Mouse (Mus musculus) neural tube, embryonic 11.5 days (tissue): Measurements from ENCODE around the gene Stx8. TPM values are rescaled to one million over a fixed set of nuclear protein-coding genes. Genes with fewer than 3 reads are reported as not detected.

ENCODE experiments used
- ATAC-seq: fragments of 200-750 bp; cut with Nextera tagmentation; 2 replicates; pipeline ENCODE4 v1.8.0; 2017; ENCODE audit warnings: moderate number of reproducible peaks, mild to moderate bottlenecking, moderate TSS enrichment, moderate library complexity; ENCODE audit not compliant: insufficient read depth, low FRiP score, low TSS enrichment
- DNase-seq: peaks from one replicate; pipeline ENCODE4 v3.0.0-alpha.2; 2015; ENCODE audit warnings: low spot score
- H3K27ac ChIP-seq: fragments of 300-500 bp; sonication (generic); 2 replicates; pipeline ENCODE4 v1.5.1; 2014; ENCODE audit warnings: low read depth, mild to moderate bottlenecking, low read length
- H3K27me3 ChIP-seq: fragments of 300-500 bp; sonication (generic); 2 replicates; pipeline ENCODE4 v1.6.1; 2014; ENCODE audit warnings: mild to moderate bottlenecking, low read length, mixed read lengths; ENCODE audit not compliant: control insufficient read depth, insufficient read depth
- H3K36me3 ChIP-seq: fragments of 300-500 bp; sonication (generic); 2 replicates; pipeline ENCODE4 v1.6.1; 2014; ENCODE audit warnings: mild to moderate bottlenecking, low read length, moderate library complexity, mixed read lengths; ENCODE audit not compliant: control insufficient read depth, insufficient read depth
- H3K4me1 ChIP-seq: fragments of 300-500 bp; sonication (generic); 2 replicates; pipeline ENCODE4 v1.6.1; 2014; ENCODE audit warnings: low read length, mixed read lengths; ENCODE audit not compliant: control insufficient read depth, insufficient read depth
- H3K4me2 ChIP-seq: fragments of 300-500 bp; sonication (generic); 2 replicates; pipeline ENCODE4 v1.6.1; 2014; ENCODE audit warnings: low read depth, mild to moderate bottlenecking, moderate library complexity
- H3K4me3 ChIP-seq: fragments of 300-500 bp; sonication (generic); 2 replicates; pipeline ENCODE4 v1.5.1; 2014; ENCODE audit warnings: low read depth, low read length
- H3K9ac ChIP-seq: fragments of 300-500 bp; sonication (generic); 2 replicates; pipeline ENCODE4 v1.6.1; 2014; ENCODE audit warnings: mild to moderate bottlenecking, low read length
- H3K9me3 ChIP-seq: fragments of 300-500 bp; sonication (generic); 2 replicates; pipeline ENCODE4 v1.6.1; 2016; ENCODE audit warnings: low read length; ENCODE audit not compliant: control insufficient read depth
- WGBS: fragments of 180-500 bp; shearing (Covaris S2); extraction: QIAGEN DNeasy Blood & Tissue Kit; methylation state at CpG from one replicate; pipeline ENCODE4 v1.1.7; 2014; 5-methylcytosine and 5-hydroxymethylcytosine counted together
- polyA plus RNA-seq: library from polyadenylated mRNA; unstranded; fragments of >200 nt; fragmentation: Nextera tagmentation; extraction: Ambion mirVana; gene quantifications from 2 replicates; pipeline ENCODE4 v1.2.1, GENCODE M21; 2014

Gene Stx8
- polyA plus RNA-seq, 1 experiment from 2014 or later, result 50.5 TPM

DNA sequence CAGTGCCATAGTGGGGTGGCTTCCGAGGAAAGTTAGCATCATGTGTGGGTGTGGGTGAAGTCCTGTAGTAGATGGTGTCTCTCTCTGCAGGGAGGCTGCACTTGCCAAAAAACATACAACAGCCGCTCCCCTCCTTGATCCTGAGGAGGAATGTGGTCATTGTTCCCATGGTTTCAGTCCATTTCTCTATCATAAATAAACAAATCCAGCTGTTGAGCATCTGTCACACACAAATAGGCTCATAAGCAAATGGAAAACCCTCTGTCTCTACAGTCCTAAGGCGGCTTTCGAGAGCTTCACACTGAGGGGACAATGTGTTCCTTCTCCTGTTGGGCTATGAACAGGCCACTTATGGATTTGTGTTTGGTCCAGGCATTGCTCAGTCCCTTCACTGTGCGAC lies 56.9 kb downstream of the Stx8 start:
- Histone ChIP-seq H3K4me3 (no peak overlapping the region), H3K36me3 (no peaks in the 10 kb centered on the region), H3K27me3 (no peaks in the 10 kb centered on the region), H3K4me2 (no peak overlapping the region), H3K27ac (no peak overlapping the region), H3K9me3 (no peaks in the 10 kb centered on the region), H3K4me1 (no peaks in the 10 kb centered on the region), H3K9ac (no peak overlapping the region)
- DNase-seq (no peak), ATAC-seq (no peak)
- 71% methylated on average over 5 of the region's 5 CpGs for WGBS

DNA sequence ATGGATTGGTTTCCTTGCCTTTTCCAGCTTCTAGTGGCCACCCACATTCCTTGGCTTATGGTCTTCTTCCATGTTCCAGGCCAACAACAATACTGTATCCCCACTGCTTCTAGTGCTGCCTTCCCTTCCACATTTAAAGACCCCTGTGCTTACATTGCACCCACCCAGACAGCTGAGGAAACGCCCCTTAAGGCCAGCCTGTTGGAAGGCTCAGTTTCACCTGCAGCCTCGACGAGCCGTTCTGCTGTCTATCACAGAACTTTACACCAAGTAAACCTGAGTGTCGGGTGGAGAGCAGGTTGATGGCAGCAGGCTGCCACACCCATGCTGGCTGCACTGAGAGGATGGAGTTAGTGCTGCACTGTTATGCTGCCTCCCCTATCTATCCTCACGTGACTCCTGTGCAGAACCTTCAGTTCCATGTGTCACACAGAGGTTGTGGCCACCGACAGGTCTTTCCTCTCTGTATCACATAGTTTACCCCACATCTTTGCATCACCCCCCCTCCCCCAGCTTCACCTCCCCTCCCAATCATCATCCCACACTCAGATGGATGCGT lies 57.9 kb downstream of the Stx8 start:
- Histone ChIP-seq H3K9me3 (no peaks in the 10 kb centered on the region), H3K27ac (no peak overlapping the region), H3K36me3 (no peaks in the 10 kb centered on the region), H3K4me2 (no peak overlapping the region), H3K27me3 (no peaks in the 10 kb centered on the region), H3K4me1 (peaks cover 2% of the 10 kb centered on the region; the same call in 1 of the 2 replicates), H3K4me3 (no peak overlapping the region), H3K9ac (no peak overlapping the region)
- 80% methylated on average over 8 of the region's 8 CpGs for WGBS
- ATAC-seq (no peak), DNase-seq (no peak)

DNA sequence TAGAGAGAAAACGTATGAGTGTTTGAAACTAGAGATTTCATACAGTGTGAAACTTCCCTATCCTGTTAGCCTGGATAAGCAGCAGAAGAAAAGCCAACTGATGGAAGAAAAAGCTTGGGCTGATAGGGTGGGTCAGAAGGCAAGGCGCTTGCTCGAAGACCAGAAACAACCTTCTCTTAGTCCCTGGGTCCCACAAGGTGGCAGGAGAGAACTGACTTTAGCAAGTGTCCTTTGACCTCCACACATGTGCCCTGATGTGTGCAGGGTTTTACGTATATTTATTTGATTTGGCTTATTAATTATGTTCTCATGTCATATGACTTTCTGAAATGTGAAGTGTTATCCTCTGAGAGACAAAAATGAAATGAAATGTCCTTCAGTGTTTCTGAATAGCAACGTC lies 60.6 kb downstream of the Stx8 start:
- no peak for DNase-seq
- no peak for ATAC-seq

DNA sequence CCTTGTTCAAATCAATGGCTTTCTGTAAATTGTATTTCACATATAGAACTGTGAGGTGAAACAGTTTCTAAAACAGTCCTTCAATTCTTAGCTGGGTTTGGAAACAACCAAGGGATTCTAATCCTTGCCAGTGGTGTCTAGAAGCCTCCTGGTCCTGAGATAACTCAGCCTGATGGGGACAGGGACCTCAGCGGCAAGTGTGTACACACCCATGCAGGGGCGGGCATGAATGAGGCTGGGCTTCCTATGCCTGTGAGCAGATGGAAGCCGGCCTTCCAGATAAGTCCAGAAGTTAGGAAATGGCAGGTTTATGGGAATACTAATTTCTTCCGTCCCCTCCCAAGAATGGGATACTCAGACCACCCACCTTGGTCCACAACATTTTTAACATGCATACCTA lies 63.1 kb downstream of the Stx8 start:
- Histone ChIP-seq H3K4me3 (no peak overlapping the region), H3K9me3 (no peaks in the 10 kb centered on the region), H3K36me3 (no peaks in the 10 kb centered on the region), H3K27ac (no peak overlapping the region), H3K4me2 (no peak overlapping the region), H3K27me3 (no peaks in the 10 kb centered on the region), H3K9ac (no peak overlapping the region), H3K4me1 (peaks cover 12% of the 10 kb centered on the region; the same call in 1 of the 2 replicates)
- DNase-seq (no peak), ATAC-seq (no peak)
- 45% methylated on average over 4 of the region's 4 CpGs for WGBS

More for the DNA sequence above, 60.6 kb downstream of the Stx8 start:
- Histone ChIP-seq H3K9me3 (no peaks in the 10 kb centered on the region), H3K4me1 (peaks cover 12% of the 10 kb centered on the region; the same call in 1 of the 2 replicates), H3K27ac (no peak overlapping the region), H3K4me2 (no peak overlapping the region), H3K36me3 (no peaks in the 10 kb centered on the region), H3K27me3 (no peaks in the 10 kb centered on the region), H3K9ac (no peak overlapping the region), H3K4me3 (no peak overlapping the region)
- WGBS, result 82% methylated on average over 5 of the region's 5 CpGs

DNA sequence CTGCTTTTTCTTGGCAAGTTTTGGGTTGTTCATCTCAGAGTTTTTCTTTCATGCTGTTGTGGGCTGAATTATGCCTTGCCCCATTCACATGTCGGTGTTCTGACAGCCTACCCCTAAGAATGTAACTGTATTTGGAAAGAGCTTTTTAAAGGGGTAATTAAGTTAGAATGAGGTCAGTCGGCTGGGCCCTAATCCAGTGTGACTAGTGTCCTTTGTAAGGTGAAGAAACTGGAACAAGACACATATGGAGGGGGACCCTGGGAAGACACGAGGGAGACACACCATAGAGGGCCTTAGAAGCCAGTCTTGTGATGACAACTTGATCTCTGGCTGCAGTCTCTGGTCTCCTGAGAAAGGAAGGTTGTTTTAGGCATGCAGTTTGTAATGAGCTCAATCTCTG lies 63.9 kb downstream of the Stx8 start:
- 12% methylated on average over 3 of the region's 3 CpGs for WGBS
- DNase-seq (no peak), ATAC-seq (no peak)
- H3K4me2 ChIP-seq, result no peak overlapping the region
- H3K36me3 ChIP-seq, result no peaks in the 10 kb centered on the region
- H3K9me3 ChIP-seq, result no peaks in the 10 kb centered on the region
- peaks cover 12% of the 10 kb centered on the region; the same call in 1 of the 2 replicates for H3K4me1 ChIP-seq
- no peak overlapping the region for H3K9ac ChIP-seq
- H3K27ac ChIP-seq, result no peak overlapping the region
- no peaks in the 10 kb centered on the region for H3K27me3 ChIP-seq
- H3K4me3 ChIP-seq, result no peak overlapping the region

DNA sequence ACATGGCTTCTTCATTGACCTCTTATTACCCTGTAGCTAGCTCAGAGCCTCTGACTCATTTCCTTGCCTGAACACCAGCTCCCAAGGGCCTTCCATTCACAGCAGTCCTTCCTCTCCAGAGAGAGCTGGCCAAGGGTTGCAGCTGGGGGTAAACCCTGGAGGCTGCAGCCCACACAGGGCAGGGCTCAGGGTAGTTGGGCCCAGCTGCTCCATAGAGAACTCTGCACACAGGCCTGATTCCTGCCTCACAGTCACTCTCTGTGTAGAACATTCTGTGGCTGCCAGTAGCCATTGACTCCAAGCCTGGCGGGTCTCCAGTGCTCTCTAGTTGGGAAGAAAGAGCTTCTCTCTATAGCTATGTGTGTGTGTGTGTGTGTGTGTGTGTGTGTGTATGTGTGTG lies 64.8 kb downstream of the Stx8 start:
- H3K4me2 ChIP-seq, result no peak overlapping the region
- ATAC-seq (no peak), DNase-seq (no peak)
- H3K27ac ChIP-seq, result no peak overlapping the region
- H3K27me3 ChIP-seq, result no peaks in the 10 kb centered on the region
- H3K9ac ChIP-seq, result no peak overlapping the region
- H3K36me3 ChIP-seq, result no peaks in the 10 kb centered on the region
- WGBS, result 92% methylated on average over 1 of the region's 1 CpGs
- H3K4me3 ChIP-seq, result no peak overlapping the region
- H3K4me1 ChIP-seq, result peaks cover 12% of the 10 kb centered on the region; the same call in 1 of the 2 replicates
- no peaks in the 10 kb centered on the region for H3K9me3 ChIP-seq

DNA sequence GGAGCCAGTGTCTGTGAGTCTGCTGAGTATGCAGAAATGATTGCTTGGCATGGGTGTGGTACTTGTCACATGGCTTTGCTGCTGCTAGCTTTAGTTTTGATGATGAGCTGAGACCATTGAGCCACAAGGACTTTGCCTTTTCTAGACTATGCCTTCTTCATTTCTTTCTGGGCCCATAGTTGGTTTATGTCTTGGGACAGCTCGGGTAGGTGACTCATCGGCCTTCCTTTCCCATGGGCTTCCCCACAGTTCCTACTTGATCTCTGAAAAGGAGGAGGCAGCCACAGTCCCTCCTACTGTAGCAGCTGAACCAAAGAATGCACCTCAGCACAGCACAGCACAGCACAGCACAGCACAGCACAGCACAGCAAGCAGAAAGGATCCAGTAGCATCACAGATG lies 66.5 kb downstream of the Stx8 start:
- no peak for DNase-seq
- Histone ChIP-seq H3K27me3 (no peaks in the 10 kb centered on the region), H3K9ac (no peak overlapping the region), H3K27ac (no peak overlapping the region), H3K4me3 (no peak overlapping the region), H3K9me3 (no peaks in the 10 kb centered on the region), H3K4me2 (no peak overlapping the region), H3K4me1 (peaks cover 22% of the 10 kb centered on the region), H3K36me3 (no peaks in the 10 kb centered on the region)
- WGBS, result 89% methylated on average over 2 of the region's 2 CpGs
- ATAC-seq, result no peak

DNA sequence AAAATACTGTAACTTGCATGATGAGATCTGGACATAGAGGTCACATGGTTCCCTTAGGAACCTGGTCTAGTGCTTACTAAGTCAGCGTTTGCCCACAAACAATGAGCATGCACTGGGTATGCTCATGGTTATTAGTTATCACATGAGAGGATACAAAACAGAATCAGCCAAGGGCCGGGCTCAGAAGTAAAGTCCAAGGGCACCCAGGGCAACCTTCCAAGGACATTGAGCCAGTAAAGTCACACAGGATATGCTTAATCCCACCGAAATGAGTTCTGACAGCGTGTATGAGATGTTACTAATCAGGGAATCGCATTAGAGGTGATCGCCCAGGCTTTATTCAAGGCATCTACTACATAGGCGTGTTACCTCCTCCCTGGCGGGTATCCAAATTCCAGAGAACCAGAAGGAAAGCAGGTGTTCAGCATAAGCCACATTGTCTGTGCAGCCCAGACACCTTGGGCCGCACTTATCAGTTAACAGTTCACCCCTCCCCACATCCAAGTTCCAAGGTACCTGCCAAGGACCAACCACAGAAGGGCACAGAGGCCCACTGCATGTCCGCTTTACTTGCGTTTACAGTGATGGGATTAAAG lies 67.4 kb downstream of the Stx8 start:
- WGBS, result 95% methylated on average over 11 of the region's 11 CpGs

DNA sequence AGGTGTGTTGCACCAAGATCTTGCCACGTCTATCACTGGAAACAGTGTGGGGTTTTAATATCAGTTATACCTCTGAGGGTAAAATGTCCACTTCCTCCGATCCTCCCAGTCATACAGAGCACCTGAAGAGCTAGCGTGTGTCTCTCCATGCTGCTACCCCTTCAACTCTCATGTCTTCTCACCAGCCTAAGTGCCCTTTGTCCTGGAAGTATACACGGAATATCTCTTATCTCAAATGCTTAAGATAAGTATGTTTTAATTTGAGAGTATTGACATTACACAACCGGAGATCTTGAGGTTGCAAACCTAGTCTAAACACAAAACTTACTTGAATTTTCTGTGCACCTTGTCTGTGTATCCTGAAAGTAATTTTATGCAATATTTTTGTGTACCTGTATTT lies 68.4 kb downstream of the Stx8 start:
- no peak overlapping the region for H3K9ac ChIP-seq
- DNase-seq (no peak), ATAC-seq (no peak)
- peaks cover 17% of the 10 kb centered on the region for H3K4me1 ChIP-seq
- H3K27me3 ChIP-seq, result no peaks in the 10 kb centered on the region
- no peak overlapping the region for H3K27ac ChIP-seq
- H3K4me3 ChIP-seq, result no peak overlapping the region
- no peaks in the 10 kb centered on the region for H3K36me3 ChIP-seq
- no peak overlapping the region for H3K4me2 ChIP-seq
- H3K9me3 ChIP-seq, result no peaks in the 10 kb centered on the region
- WGBS, result 95% methylated on average over 5 of the region's 5 CpGs

More for the DNA sequence above, 67.4 kb downstream of the Stx8 start:
- peaks cover 22% of the 10 kb centered on the region for H3K4me1 ChIP-seq
- H3K4me3 ChIP-seq, result no peak overlapping the region
- no peak for DNase-seq
- no peak overlapping the region for H3K4me2 ChIP-seq
- no peak overlapping the region for H3K27ac ChIP-seq
- no peak for ATAC-seq
- no peaks in the 10 kb centered on the region for H3K36me3 ChIP-seq
- H3K27me3 ChIP-seq, result no peaks in the 10 kb centered on the region
- H3K9ac ChIP-seq, result no peak overlapping the region
- H3K9me3 ChIP-seq, result no peaks in the 10 kb centered on the region
